In genomic region chr11:96343206-96343745, GRCm38 (mm10) we compare ENCODE assay signal across 14 mouse cellular contexts. TPM values are rescaled to one million over a fixed set of nuclear protein-coding genes. Genes with fewer than 3 reads are reported as not detected.
DNase-seq lines count a peak whose midpoint lies in the region; ATAC-seq and TF ChIP-seq lines count a peak whose summit lies in the region.
"Had no signal": no experiment of that assay in that cellular context is flagged by ENCODE, and none has a peak within 500 bp of the region (broad histone marks: within the 10 kb centered on the region; RNA-seq: fewer than 3 reads in every experiment).

No protein-coding gene starts in this region.

- 56% methylated on average over 2 of the region's 2 CpGs for WGBS in lung, postnatal 0 days
- 56% methylated on average over 2 of the region's 2 CpGs for WGBS in lung, adult 2 months
- WGBS in hindbrain, embryonic 15.5 days = 7% methylated on average over 2 of the region's 2 CpGs
- 39% methylated on average over 2 of the region's 2 CpGs for WGBS in kidney, postnatal 0 days
- WGBS in stomach, embryonic 16.5 days = 30% methylated on average over 2 of the region's 2 CpGs

- peaks cover 3% of the 10 kb centered on the region; the same call in 1 of the 2 replicates for H3K4me1 ChIP-seq in lung, postnatal 0 days (ENCODE audit: insufficient read depth, low read depth, low read length)
- 0 out of 2 replicates have a peak, but pooled peaks cover 5% of the 10 kb centered on the region for H3K4me1 ChIP-seq in lung, adult 2 months (ENCODE audit: control insufficient read depth, insufficient read depth, low read length)
- peaks cover 61% of the 10 kb centered on the region for H3K4me1 ChIP-seq in hindbrain, embryonic 15.5 days (replicated peaks)
- H3K4me1 ChIP-seq in kidney, postnatal 0 days (replicated peaks; ENCODE audit: insufficient read depth, low read length) = peaks cover 70% of the 10 kb centered on the region
- peaks cover 46% of the 10 kb centered on the region for H3K4me1 ChIP-seq in stomach, embryonic 16.5 days (ENCODE audit: control insufficient read depth, insufficient read depth, low read length)

- no peaks in the 10 kb centered on the region for H3K9me3 ChIP-seq in lung, postnatal 0 days (ENCODE audit: low read length)
- no peaks in the 10 kb centered on the region for H3K9me3 ChIP-seq in hindbrain, embryonic 15.5 days
- H3K9me3 ChIP-seq in kidney, postnatal 0 days (replicated peaks; ENCODE audit: low read length) = no peaks in the 10 kb centered on the region
- no peaks in the 10 kb centered on the region for H3K9me3 ChIP-seq in stomach, embryonic 16.5 days (replicated peaks; ENCODE audit: control insufficient read depth, low read length)
- H3K9me3 ChIP-seq: embryonic facial prominence, embryonic 13.5 days; heart, embryonic 12.5 days had no signal

- no peak overlapping the region for H3K4me3 ChIP-seq in lung, postnatal 0 days (ENCODE audit: low read depth, low read length)
- H3K4me3 ChIP-seq in lung, adult 2 months (replicated peaks; ENCODE audit: extremely low read depth, low read depth, low read length) = no peak overlapping the region
- peak overlapping the region; percentile 43 for H3K4me3 ChIP-seq in hindbrain, embryonic 15.5 days
- no peak overlapping the region for H3K4me3 ChIP-seq in kidney, postnatal 0 days (replicated peaks; ENCODE audit: low read depth, low read length)
- peak overlapping the region; percentile 37; the same call in 1 of the 2 replicates for H3K4me3 ChIP-seq in stomach, embryonic 16.5 days (replicated peaks; ENCODE audit: low read length)
- H3K4me3 ChIP-seq: embryonic facial prominence, embryonic 13.5 days; heart, embryonic 12.5 days had no signal

- no peak overlapping the region for H3K9ac ChIP-seq in lung, postnatal 0 days (replicated peaks; ENCODE audit: low read depth)
- H3K9ac ChIP-seq in hindbrain, embryonic 15.5 days = peak overlapping the region; percentile 63
- peak overlapping the region; percentile 55 for H3K9ac ChIP-seq in kidney, postnatal 0 days (ENCODE audit: low read depth, low read length)
- peak overlapping the region; percentile 69 for H3K9ac ChIP-seq in stomach, embryonic 16.5 days (ENCODE audit: low read length)
- H3K9ac ChIP-seq: embryonic facial prominence, embryonic 13.5 days; heart, embryonic 12.5 days had no signal

- peak overlapping the region; percentile 84 for H3K27ac ChIP-seq in lung, postnatal 0 days (ENCODE audit: low read length)
- H3K27ac ChIP-seq in hindbrain, embryonic 15.5 days (replicated peaks) = peak overlapping the region; percentile 96
- peak overlapping the region; percentile 95 for H3K27ac ChIP-seq in kidney, postnatal 0 days
- peak overlapping the region; percentile 93 for H3K27ac ChIP-seq in stomach, embryonic 16.5 days (ENCODE audit: low read length)
- H3K27ac ChIP-seq: embryonic facial prominence, embryonic 13.5 days; macrophage had no signal

- peak; percentile 12 for DNase-seq in lung, postnatal 0 days (ENCODE audit: low spot score)
- DNase-seq in lung, adult 2 months = no peak
- peak; percentile 35 for DNase-seq in kidney, postnatal 0 days (ENCODE audit: low spot score)
- DNase-seq in T-cell, adult 2 months (ENCODE audit: low spot score) = no peak
- DNase-seq in thymus, adult 18-20 months = no peak
- DNase-seq: cerebellum, adult 18-20 months had no signal

- no peak for TF ChIP-seq CTCF in lung, postnatal 0 days (IDR thresholded peaks at IDR 0.05)
- TF ChIP-seq CTCF in lung, adult 2 months (IDR thresholded peaks at IDR 0.05; ENCODE audit: insufficient read depth, low read length) = no peak
- no peak for TF ChIP-seq CTCF in kidney, postnatal 0 days (IDR thresholded peaks at IDR 0.05; ENCODE audit: low read depth)

- no peak overlapping the region for H3K4me2 ChIP-seq in lung, postnatal 0 days (replicated peaks; ENCODE audit: low read depth, low read length)
- peak overlapping the region; percentile 59 for H3K4me2 ChIP-seq in hindbrain, embryonic 15.5 days
- H3K4me2 ChIP-seq in kidney, postnatal 0 days (ENCODE audit: low read length) = peak overlapping the region; percentile 82
- peak overlapping the region; percentile 59 for H3K4me2 ChIP-seq in stomach, embryonic 16.5 days (ENCODE audit: low read depth, low read length)
- H3K4me2 ChIP-seq: embryonic facial prominence, embryonic 13.5 days had no signal

- no peak for TF ChIP-seq EP300 in lung, postnatal 0 days (IDR thresholded peaks at IDR 0.05)

- TF ChIP-seq POLR2A in lung, adult 2 months (IDR thresholded peaks at IDR 0.05; ENCODE audit: borderline replicate concordance, extremely low read depth, low read depth, low read length) = no peak

- ATAC-seq in lung, postnatal 0 days = no peak
- ATAC-seq in hindbrain, embryonic 15.5 days (ENCODE audit: low FRiP score, low read depth) = no peak
- no peak for ATAC-seq in kidney, postnatal 0 days (replicated peaks; ENCODE audit: low FRiP score, low read depth)
- ATAC-seq in stomach, embryonic 16.5 days (ENCODE audit: insufficient read depth, low FRiP score) = no peak
- ATAC-seq: activated CD4-positive, CD25-positive, alpha-beta regulatory T cell, adult 4 months had no signal

- H3K36me3 ChIP-seq in lung, postnatal 0 days (ENCODE audit: insufficient read depth, low read length) = no peaks in the 10 kb centered on the region
- H3K36me3 ChIP-seq in hindbrain, embryonic 15.5 days = no peaks in the 10 kb centered on the region
- peaks cover 20% of the 10 kb centered on the region for H3K36me3 ChIP-seq in kidney, postnatal 0 days (ENCODE audit: insufficient read depth, low read length)
- H3K36me3 ChIP-seq in stomach, embryonic 16.5 days (ENCODE audit: control insufficient read depth, insufficient read depth, low read length) = no peaks in the 10 kb centered on the region
- H3K36me3 ChIP-seq: embryonic facial prominence, embryonic 13.5 days; heart, embryonic 12.5 days had no signal

- H3K27me3 ChIP-seq in lung, postnatal 0 days (replicated peaks; ENCODE audit: insufficient read depth, low read length) = peaks cover 18% of the 10 kb centered on the region; the same call in 1 of the 2 replicates
- H3K27me3 ChIP-seq in hindbrain, embryonic 15.5 days = peaks cover 25% of the 10 kb centered on the region
- no peaks in the 10 kb centered on the region for H3K27me3 ChIP-seq in kidney, postnatal 0 days (ENCODE audit: insufficient read depth, low read length)
- H3K27me3 ChIP-seq in stomach, embryonic 16.5 days (ENCODE audit: control insufficient read depth, insufficient read depth, low read length) = peaks cover 34% of the 10 kb centered on the region

RNA-seq across cellular contexts. Expression of gene Hoxb2, which starts 7.0 kb away (rescaled TPM):
- polyA plus RNA-seq in lung, postnatal 0 days (2015; fragmentation: Nextera tagmentation; extraction: Ambion mirVana) = 16.5 and 16.9 TPM in 2 replicates
- polyA plus RNA-seq in lung, adult 2 months (2012; rRNA removed) = 19.7 and 24.7 TPM in 2 replicates
- polyA plus RNA-seq in hindbrain, embryonic 15.5 days (2015; fragmentation: Nextera tagmentation; extraction: Ambion mirVana) = 26.8 and 32.9 TPM in 2 replicates
- polyA plus RNA-seq in kidney, postnatal 0 days (2015; fragmentation: Nextera tagmentation; extraction: Ambion mirVana) = 38.0 and 42.3 TPM in 2 replicates
- polyA plus RNA-seq in stomach, embryonic 16.5 days (2015; fragmentation: Nextera tagmentation; extraction: Ambion mirVana) = 9.1 and 11.5 TPM in 2 replicates
- polyA plus RNA-seq: activated CD4-positive, CD25-positive, alpha-beta regulatory T cell, adult 4 months; frontal cortex, adult 2 months; macrophage had no signal

RNA-seq across cellular contexts. Expression of gene Hoxb3, which starts 20.1 kb away (rescaled TPM):
- 1.5 and 2.2 TPM in 2 replicates for polyA plus RNA-seq in lung, postnatal 0 days (2015; fragmentation: Nextera tagmentation; extraction: Ambion mirVana)
- 11.0 and 13.2 TPM in 2 replicates for polyA plus RNA-seq in lung, adult 2 months (2012; rRNA removed)
- 12.8 and 13.2 TPM in 2 replicates for polyA plus RNA-seq in hindbrain, embryonic 15.5 days (2015; fragmentation: Nextera tagmentation; extraction: Ambion mirVana)
- polyA plus RNA-seq in kidney, postnatal 0 days (2015; fragmentation: Nextera tagmentation; extraction: Ambion mirVana) = 3.9 and 4.2 TPM in 2 replicates
- polyA plus RNA-seq in stomach, embryonic 16.5 days (2015; fragmentation: Nextera tagmentation; extraction: Ambion mirVana) = 0.99 and 1.5 TPM in 2 replicates
- polyA plus RNA-seq: activated CD4-positive, CD25-positive, alpha-beta regulatory T cell, adult 4 months; embryonic facial prominence, embryonic 13.5 days; frontal cortex, adult 2 months had no signal

RNA-seq across cellular contexts. Expression of gene Hoxb1, which starts 22.3 kb away (rescaled TPM):
- polyA plus RNA-seq in lung, postnatal 0 days (2015; fragmentation: Nextera tagmentation; extraction: Ambion mirVana) = not detected in 2 replicates
- not detected in 2 replicates for polyA plus RNA-seq in lung, adult 2 months (2012; rRNA removed)
- 0.30 and 0.52 TPM in 2 replicates for polyA plus RNA-seq in hindbrain, embryonic 15.5 days (2015; fragmentation: Nextera tagmentation; extraction: Ambion mirVana)
- polyA plus RNA-seq in kidney, postnatal 0 days (2015; fragmentation: Nextera tagmentation; extraction: Ambion mirVana) = 0.13 and 0.37 TPM in 2 replicates
- polyA plus RNA-seq in stomach, embryonic 16.5 days (2015; fragmentation: Nextera tagmentation; extraction: Ambion mirVana) = 0.24 TPM in 1 of 2 replicates, not detected in the other
- polyA plus RNA-seq: activated CD4-positive, CD25-positive, alpha-beta regulatory T cell, adult 4 months; embryonic facial prominence, embryonic 13.5 days; frontal cortex, adult 2 months; heart, embryonic 12.5 days; large intestine, adult 2 months; macrophage had no signal

RNA-seq across cellular contexts. Expression of gene Hoxb4, which starts 25.2 kb away (rescaled TPM):
- polyA plus RNA-seq in lung, postnatal 0 days (2015; fragmentation: Nextera tagmentation; extraction: Ambion mirVana) = 2.6 and 3.0 TPM in 2 replicates
- 9.9 and 12.5 TPM in 2 replicates for polyA plus RNA-seq in lung, adult 2 months (2012; rRNA removed)
- 3.5 and 3.8 TPM in 2 replicates for polyA plus RNA-seq in hindbrain, embryonic 15.5 days (2015; fragmentation: Nextera tagmentation; extraction: Ambion mirVana)
- 3.6 and 3.8 TPM in 2 replicates for polyA plus RNA-seq in kidney, postnatal 0 days (2015; fragmentation: Nextera tagmentation; extraction: Ambion mirVana)
- 2.2 and 2.7 TPM in 2 replicates for polyA plus RNA-seq in stomach, embryonic 16.5 days (2015; fragmentation: Nextera tagmentation; extraction: Ambion mirVana)
- polyA plus RNA-seq: frontal cortex, adult 2 months had no signal

RNA-seq across cellular contexts. Expression of gene Hoxb5, which starts 40.1 kb away (rescaled TPM):
- 16.8 and 17.3 TPM in 2 replicates for polyA plus RNA-seq in lung, postnatal 0 days (2015; fragmentation: Nextera tagmentation; extraction: Ambion mirVana)
- 12.1 and 15.6 TPM in 2 replicates for polyA plus RNA-seq in lung, adult 2 months (2012; rRNA removed)
- polyA plus RNA-seq in hindbrain, embryonic 15.5 days (2015; fragmentation: Nextera tagmentation; extraction: Ambion mirVana) = 115 and 140 TPM in 2 replicates
- 10.2 and 12.9 TPM in 2 replicates for polyA plus RNA-seq in kidney, postnatal 0 days (2015; fragmentation: Nextera tagmentation; extraction: Ambion mirVana)
- 13.8 TPM in 2 replicates for polyA plus RNA-seq in stomach, embryonic 16.5 days (2015; fragmentation: Nextera tagmentation; extraction: Ambion mirVana)
- polyA plus RNA-seq: activated CD4-positive, CD25-positive, alpha-beta regulatory T cell, adult 4 months; frontal cortex, adult 2 months; macrophage had no signal

Comparison
In these comparisons a context has a peak if more than half of its experiments do, and no peak if none do; other contexts are left out.
1. DNase-seq: peak in lung, postnatal 0 days (single experiment) and kidney, postnatal 0 days (single experiment); none in lung, adult 2 months (single experiment), T-cell, adult 2 months (single experiment) and thymus, adult 18-20 months (0 of 2).
2. H3K4me3 ChIP-seq: peak in hindbrain, embryonic 15.5 days (single experiment) and stomach, embryonic 16.5 days (single experiment); none in lung, postnatal 0 days (single experiment), lung, adult 2 months (single experiment) and kidney, postnatal 0 days (single experiment).
3. Peak in every context shown above with its lines, with median percentiles within 50 percentile points of each other: H3K27ac ChIP-seq.